Mouse (Mus musculus) adrenal gland, postnatal 36 days (tissue): ENCODE data around the gene Amtn. TPM values are rescaled to one million over a fixed set of nuclear protein-coding genes. Genes with fewer than 3 reads are reported as not detected.
A peak's percentile ranks its signal among the peaks of the same experiment; 100 is the strongest.
"Not testable (repeated sequence)": the region's sequence is repeated elsewhere in the genome, so short reads cannot be mapped to it uniquely, and the experiment has no call there.

Experiments
- DNase-seq, 2 experiments: peaks; one replicate each; pipeline ENCODE4 v3.0.0; 2021; ENCODE audit warnings: mixed read lengths in 1 of 2
- long read RNA-seq, 2 experiments: library from polyadenylated mRNA; stranded (forward); transcript quantifications; one replicate each; pipeline ENCODE4 v2.0.0; 2021; ENCODE audit warnings: borderline sequencing depth in 2 of 2
- total RNA-seq, 2 experiments: library from RNA; stranded (reverse); gene quantifications; 2 replicates each; pipeline ENCODE4 v1.2.3; 2021

Gene Amtn
- not detected for total RNA-seq
- long read RNA-seq, experiment 1, result 0 reads
- long read RNA-seq, experiment 2, result 0 reads

GRCm38 (mm10) chr5:88375808-88376207, at the start of gene Amtn:
TSS of gene Amtn (plus strand) at chr5:88376108.
- no peak for DNase-seq

- not testable (repeated sequence) for DNase-seq
These were observed 27.4 kb upstream of the Amtn start for GRCm38 (mm10) chr5:88348533-88348932.

GRCm38 (mm10) chr5:88364768-88365167, 11.1 kb upstream of the Amtn start:
- DNase-seq, result peak; percentile 33 to 45

GRCm38 (mm10) chr5:88366886-88367285, 9.0 kb upstream of the Amtn start:
- no peak for DNase-seq

- DNase-seq, result no peak
These were observed 5.2 kb upstream of the Amtn start for GRCm38 (mm10) chr5:88370578-88371232.

GRCm38 (mm10) chr5:88372563-88372962, 3.3 kb upstream of the Amtn start:
- no peak for DNase-seq

GRCm38 (mm10) chr5:88391960-88392359, 16.1 kb downstream of the Amtn start:
- DNase-seq, result not testable (repeated sequence)

- DNase-seq, result no peak
These were observed 22.7 kb downstream of the Amtn start for GRCm38 (mm10) chr5:88398581-88398980.

- DNase-seq, result peak; percentile 78 to 83
These were observed 23.9 kb downstream of the Amtn start for GRCm38 (mm10) chr5:88399849-88400248.

- DNase-seq, result no peak
These were observed 25.6 kb downstream of the Amtn start for GRCm38 (mm10) chr5:88401464-88401863.

- no peak for DNase-seq
These were observed 44.6 kb downstream of the Amtn start for GRCm38 (mm10) chr5:88420319-88421065.

GRCm38 (mm10) chr5:88424892-88425291, 49.0 kb downstream of the Amtn start:
- DNase-seq, result not testable (repeated sequence)

- DNase-seq, result no peak
These were observed 50.8 kb downstream of the Amtn start for GRCm38 (mm10) chr5:88426753-88427152.

Other genes with a start within 250 kb of the Amtn start
- not detected for gene Gm11115, start 222.0 kb upstream of the Amtn start, total RNA-seq
- not detected for gene Gm7714, start 107.2 kb upstream of the Amtn start, total RNA-seq
- gene Prol1, start 58.8 kb upstream of the Amtn start, total RNA-seq, result not detected
- not detected for gene Ambn, start 79.9 kb downstream of the Amtn start, total RNA-seq
- gene Enam, start 111.9 kb downstream of the Amtn start, total RNA-seq, result not detected
- gene Jchain, start 151.8 kb downstream of the Amtn start, total RNA-seq, result under 1 TPM; 0.30 TPM
- gene Utp3, start 178.4 kb downstream of the Amtn start, total RNA-seq, result 10 to 100 TPM; 32.5 to 34.2 TPM
- gene Rufy3, start 188.9 kb downstream of the Amtn start, total RNA-seq, result 10 to 100 TPM; 22.2 to 30.7 TPM